Mouse (Mus musculus) layer of hippocampus, adult 18-20 months (tissue): ENCODE results near the gene Ctnna3. TPM values are rescaled to one million over a fixed set of nuclear protein-coding genes. Genes with fewer than 3 reads are reported as not detected.
"Not testable (repeated sequence)": the region's sequence is repeated elsewhere in the genome, so short reads cannot be mapped to it uniquely, and the experiment has no call there.

Experiments used
- DNase-seq, 2 experiments: peaks; one replicate each; pipeline ENCODE4 v3.0.0; 2022; ENCODE audit warnings: low spot score in 2 of 2
- total RNA-seq, 2 experiments: library from RNA; stranded (reverse); gene quantifications; 2 replicates each; pipeline ENCODE4 v1.2.3; 2021

The Ctnna3 gene
- total RNA-seq, 2 experiments from 2014 or later, result 1.4 to 2.6 TPM

- no peak for DNase-seq
Measured at GRCm38 (mm10) chr10:63423591-63424474, 6.1 kb upstream of the Ctnna3 start.

GRCm38 (mm10) chr10:63424475-63424814 is 5.5 kb upstream of the Ctnna3 start:
- DNase-seq, result peak in 1 of 2 experiments; percentile 23

- DNase-seq, result no peak
Measured at GRCm38 (mm10) chr10:63427146-63427545, 2.8 kb upstream of the Ctnna3 start.

GRCm38 (mm10) chr10:63428243-63429022 is 1.5 kb upstream of the Ctnna3 start:
- DNase-seq, result peak in 1 of 2 experiments; percentile 54

GRCm38 (mm10) chr10:63429023-63429340 is 916 bp upstream of the Ctnna3 start:
- DNase-seq, result no peak

GRCm38 (mm10) chr10:63429380-63429779 is 518 bp upstream of the Ctnna3 start:
- peak; percentile 99 to 100 for DNase-seq

GRCm38 (mm10) chr10:63431221-63431736 is 1.4 kb downstream of the Ctnna3 start:
- DNase-seq, result no peak

GRCm38 (mm10) chr10:63432099-63432498 is 2.2 kb downstream of the Ctnna3 start:
- DNase-seq, result no peak

- DNase-seq, result no peak
Measured at GRCm38 (mm10) chr10:63432887-63433286, 3.0 kb downstream of the Ctnna3 start.

GRCm38 (mm10) chr10:63438736-63439262 is 8.9 kb downstream of the Ctnna3 start:
- no peak for DNase-seq

- no peak for DNase-seq
Measured at GRCm38 (mm10) chr10:63439694-63440228, 9.9 kb downstream of the Ctnna3 start.

- not testable (repeated sequence) for DNase-seq
Measured at GRCm38 (mm10) chr10:63444602-63445387, 14.9 kb downstream of the Ctnna3 start.

GRCm38 (mm10) chr10:63453926-63454325 is 24.0 kb downstream of the Ctnna3 start:
- no peak for DNase-seq

GRCm38 (mm10) chr10:63455110-63455878 is 25.4 kb downstream of the Ctnna3 start:
- DNase-seq, result no peak

GRCm38 (mm10) chr10:63457292-63458128 is 27.6 kb downstream of the Ctnna3 start:
- no peak for DNase-seq

- DNase-seq, result no peak
Measured at GRCm38 (mm10) chr10:63460935-63461334, 31.0 kb downstream of the Ctnna3 start.

- DNase-seq, result no peak
Measured at GRCm38 (mm10) chr10:63472473-63472872, 42.6 kb downstream of the Ctnna3 start.

GRCm38 (mm10) chr10:63476167-63476647 is 46.3 kb downstream of the Ctnna3 start:
- peak in 1 of 2 experiments; percentile 47 for DNase-seq

- DNase-seq, result peak in 1 of 2 experiments; percentile 17
Measured at GRCm38 (mm10) chr10:63478946-63479345, 49.0 kb downstream of the Ctnna3 start.
